Mouse (Mus musculus): ENCODE results near the gene Syne2.

- TF ChIP-seq CTCF (IDR thresholded peaks at IDR 0.05; ENCODE audit: insufficient read depth, low read length) (no peak), POLR2A (IDR thresholded peaks at IDR 0.05; ENCODE audit: borderline replicate concordance, extremely low read depth, low read depth, low read length) (no peak)
Observed at GRCm38 (mm10) chr12:76080876-76081556, 263.1 kb downstream of the Syne2 start.
